Mouse (Mus musculus) adrenal gland, postnatal 10 days (tissue): ENCODE measurements around the gene Brpf1. TPM values are rescaled to one million over a fixed set of nuclear protein-coding genes. Genes with fewer than 3 reads are reported as not detected.
A peak's percentile ranks its signal among the peaks of the same experiment; 100 is the strongest.
"Not testable (repeated sequence)": the region's sequence is repeated elsewhere in the genome, so short reads cannot be mapped to it uniquely, and the experiment has no call there.

Experiments
- DNase-seq: peaks from one replicate; pipeline ENCODE4 v3.0.0; 2021; ENCODE audit warnings: mixed read lengths
- total RNA-seq, 2 experiments: library from RNA; stranded (reverse); gene quantifications; 2 replicates each; pipeline ENCODE4 v1.2.3; 2021

Gene Brpf1
- total RNA-seq, 2 experiments from 2014 or later: 32.6 to 37.2 TPM

- DNase-seq: peak; percentile 86
Measured at GRCm38 (mm10) chr6:113307481-113308121, 664 bp downstream of the Brpf1 start.

GRCm38 (mm10) chr6:113308141-113308540, 1.2 kb downstream of the Brpf1 start:
- DNase-seq: peak; percentile 60

GRCm38 (mm10) chr6:113315972-113316371, 9.0 kb downstream of the Brpf1 start:
- DNase-seq: no peak

GRCm38 (mm10) chr6:113326533-113327315, 19.8 kb downstream of the Brpf1 start, which contains the start of gene Ogg1:
Ogg1 (plus strand) TSS chr6:113326972.
- DNase-seq: peak; percentile 98

GRCm38 (mm10) chr6:113329396-113329795, 22.5 kb downstream of the Brpf1 start:
- DNase-seq: no peak

GRCm38 (mm10) chr6:113330547-113330946, 23.6 kb downstream of the Brpf1 start:
- no peak for DNase-seq

- DNase-seq: no peak
Measured at GRCm38 (mm10) chr6:113331721-113332120, 24.8 kb downstream of the Brpf1 start.

- not testable (repeated sequence) for DNase-seq
Measured at GRCm38 (mm10) chr6:113332734-113333133, 25.8 kb downstream of the Brpf1 start.

- DNase-seq: peak; percentile 57
Measured at GRCm38 (mm10) chr6:113333137-113333950, 26.4 kb downstream of the Brpf1 start.

GRCm38 (mm10) chr6:113334216-113334615, 27.3 kb downstream of the Brpf1 start:
- no peak for DNase-seq

GRCm38 (mm10) chr6:113336852-113337620, 30.1 kb downstream of the Brpf1 start:
- peak; percentile 67 for DNase-seq

- DNase-seq: no peak
Measured at GRCm38 (mm10) chr6:113341574-113341973, 34.6 kb downstream of the Brpf1 start.

GRCm38 (mm10) chr6:113342297-113342696, 35.4 kb downstream of the Brpf1 start:
- DNase-seq: no peak

GRCm38 (mm10) chr6:113343177-113344092, 36.5 kb downstream of the Brpf1 start, which contains the start of gene Camk1:
Camk1 (minus strand) TSS chr6:113343984.
- peak; percentile 93 for DNase-seq

GRCm38 (mm10) chr6:113344321-113344720, 37.4 kb downstream of the Brpf1 start:
- DNase-seq: peak; percentile 86

- no peak for DNase-seq
Measured at GRCm38 (mm10) chr6:113346897-113347296, 40.0 kb downstream of the Brpf1 start.

GRCm38 (mm10) chr6:113350538-113350937, 43.6 kb downstream of the Brpf1 start:
- no peak for DNase-seq

- DNase-seq: no peak
Measured at GRCm38 (mm10) chr6:113351161-113351560, 44.2 kb downstream of the Brpf1 start.

- no peak for DNase-seq
Measured at GRCm38 (mm10) chr6:113351653-113352052, 44.7 kb downstream of the Brpf1 start.

- DNase-seq: no peak
Measured at GRCm38 (mm10) chr6:113352820-113353219, 45.9 kb downstream of the Brpf1 start.

- no peak for DNase-seq
Measured at GRCm38 (mm10) chr6:113353696-113354095, 46.8 kb downstream of the Brpf1 start.
